Comparison of ENCODE assay signal across 9 mouse cellular contexts in genomic region chr5:102783585-102783984, GRCm38 (mm10).
A peak's percentile ranks its signal among the peaks of the same experiment; 100 is the strongest.
DNase-seq lines count a peak whose midpoint lies in the region; ATAC-seq and TF ChIP-seq lines count a peak whose summit lies in the region.
"Had no signal": no experiment of that assay in that cellular context is flagged by ENCODE, and none has a peak within 500 bp of the region (broad histone marks: within the 10 kb centered on the region; RNA-seq: fewer than 3 reads in every experiment).

No protein-coding gene starts in this region.

- H3K4me3 ChIP-seq in liver, adult 2 months (ENCODE audit: insufficient read depth, low read depth, low read length): no peak overlapping the region
- no peak overlapping the region for H3K4me3 ChIP-seq in liver, embryonic 11.5 days (ENCODE audit: low read depth, low read length)
- H3K4me3 ChIP-seq: midbrain, embryonic 12.5 days had no signal

- no peaks in the 10 kb centered on the region for H3K4me1 ChIP-seq in liver, adult 2 months (ENCODE audit: control insufficient read depth, insufficient read depth, low read length)
- H3K4me1 ChIP-seq in liver, embryonic 11.5 days (replicated peaks; ENCODE audit: control insufficient read depth, insufficient read depth, low read length): no peaks in the 10 kb centered on the region
- H3K4me1 ChIP-seq: midbrain, embryonic 12.5 days had no signal

- H3K9ac ChIP-seq in liver, adult 2 months (ENCODE audit: low read depth, low read length): no peak overlapping the region
- no peak overlapping the region for H3K9ac ChIP-seq in liver, embryonic 11.5 days (ENCODE audit: low read depth, low read length)
- H3K9ac ChIP-seq: midbrain, embryonic 12.5 days had no signal

- H3K9me3 ChIP-seq in liver, embryonic 11.5 days (ENCODE audit: control insufficient read depth, low read length): no peaks in the 10 kb centered on the region
- H3K9me3 ChIP-seq: midbrain, embryonic 12.5 days had no signal

- 44% methylated on average over 4 of the region's 4 CpGs for WGBS in liver, adult 2 months
- 71% methylated on average over 4 of the region's 4 CpGs for WGBS in liver, embryonic 11.5 days

- TF ChIP-seq POLR2A in liver, adult 2 months (IDR thresholded peaks at IDR 0.05; ENCODE audit: extremely low read depth, insufficient read depth, low read length): no peak

- no peaks in the 10 kb centered on the region for H3K27me3 ChIP-seq in liver, adult 2 months (ENCODE audit: control insufficient read depth, insufficient read depth, low read length)
- H3K27me3 ChIP-seq in liver, embryonic 11.5 days (replicated peaks; ENCODE audit: control insufficient read depth, insufficient read depth, low read length): no peaks in the 10 kb centered on the region
- H3K27me3 ChIP-seq: midbrain, embryonic 12.5 days had no signal

- no peak for TF ChIP-seq CTCF in liver, adult 2 months (IDR thresholded peaks at IDR 0.05; ENCODE audit: low read depth, low read length)

- no peak overlapping the region for H3K27ac ChIP-seq in liver, adult 2 months (replicated peaks; ENCODE audit: insufficient read depth, low read depth, low read length)
- no peak overlapping the region for H3K27ac ChIP-seq in liver, embryonic 11.5 days (ENCODE audit: low read depth, low read length)
- H3K27ac ChIP-seq: midbrain, embryonic 12.5 days had no signal

- no peaks in the 10 kb centered on the region for H3K36me3 ChIP-seq in liver, adult 2 months (ENCODE audit: control insufficient read depth, insufficient read depth, low read length)
- no peaks in the 10 kb centered on the region for H3K36me3 ChIP-seq in liver, embryonic 11.5 days (ENCODE audit: control insufficient read depth, insufficient read depth, low read length)
- H3K36me3 ChIP-seq: midbrain, embryonic 12.5 days had no signal

- no peak for DNase-seq in frontal cortex, postnatal 25 days (ENCODE audit: low spot score in 2 of 2)
- DNase-seq in liver, adult 2 months (ENCODE audit: extremely low read depth, low read depth, low spot score): peak; percentile 15
- DNase-seq in liver, embryonic 11.5 days (ENCODE audit: low spot score): no peak
- DNase-seq in layer of hippocampus, postnatal 14 days (ENCODE audit: low spot score in 2 of 2): peak; percentile 10 to 18
- no peak for DNase-seq in thymus, adult 18-20 months
- DNase-seq in testis, postnatal 14 days (ENCODE audit: low spot score): no peak

- no peak overlapping the region for H3K4me2 ChIP-seq in liver, embryonic 11.5 days
- H3K4me2 ChIP-seq: midbrain, embryonic 12.5 days had no signal

- peak; percentile 55 for ATAC-seq in frontal cortex, adult (ENCODE audit: low TSS enrichment)
- no peak for ATAC-seq in liver, embryonic 11.5 days (replicated peaks; ENCODE audit: low FRiP score)
- no peak for ATAC-seq in megakaryocyte-erythroid progenitor cell, adult 5-6 weeks (replicated peaks; ENCODE audit: low FRiP score, low TSS enrichment, poor library complexity, severe bottlenecking)

- no peaks in the 10 kb centered on the region for H3K79me2 ChIP-seq in liver, adult 2 months (ENCODE audit: control insufficient read depth, insufficient read depth, low read length)

Comparison
In these comparisons a context has a peak if more than half of its experiments do, and no peak if none do; other contexts are left out.
1. DNase-seq: peak in liver, adult 2 months (single experiment) and layer of hippocampus, postnatal 14 days (2 of 2); none in frontal cortex, postnatal 25 days (0 of 2), liver, embryonic 11.5 days (single experiment), thymus, adult 18-20 months (0 of 2) and testis, postnatal 14 days (single experiment).